Mouse (Mus musculus) heart, adult 9 months (tissue): ENCODE results near the gene Gm10837.

ENCODE experiments used
- DNase-seq, 2 experiments: peaks; one replicate each; pipeline ENCODE4 v3.0.0; 2022; ENCODE audit warnings: low spot score in 2 of 2

Gene Gm10837

GRCm38 (mm10) chr14:122479461-122480109 lies 10.8 kb upstream of the Gm10837 start:
- no peak for DNase-seq

GRCm38 (mm10) chr14:122480355-122480754 lies 10.0 kb upstream of the Gm10837 start:
- DNase-seq: no peak

- DNase-seq: no peak
Observed at GRCm38 (mm10) chr14:122481181-122481580, 9.2 kb upstream of the Gm10837 start.

- DNase-seq: no peak
Observed at GRCm38 (mm10) chr14:122482081-122483023, 8.0 kb upstream of the Gm10837 start.

- no peak for DNase-seq
Observed at GRCm38 (mm10) chr14:122483024-122483385, 7.4 kb upstream of the Gm10837 start.

GRCm38 (mm10) chr14:122483556-122484421 lies 6.6 kb upstream of the Gm10837 start:
- no peak for DNase-seq

- no peak for DNase-seq
Observed at GRCm38 (mm10) chr14:122484458-122484843, 5.9 kb upstream of the Gm10837 start.

- DNase-seq: no peak
Observed at GRCm38 (mm10) chr14:122484844-122485551, 5.4 kb upstream of the Gm10837 start.

- DNase-seq: no peak
Observed at GRCm38 (mm10) chr14:122485635-122486181, 4.7 kb upstream of the Gm10837 start.

- DNase-seq: no peak
Observed at GRCm38 (mm10) chr14:122486611-122487010, 3.8 kb upstream of the Gm10837 start.

GRCm38 (mm10) chr14:122487366-122487765 lies 3.0 kb upstream of the Gm10837 start:
- no peak for DNase-seq

GRCm38 (mm10) chr14:122489041-122489440 lies 1.3 kb upstream of the Gm10837 start:
- no peak for DNase-seq

- no peak for DNase-seq
Observed at GRCm38 (mm10) chr14:122489686-122490414, 536 bp upstream of the Gm10837 start.

- no peak for DNase-seq
Observed at GRCm38 (mm10) chr14:122491521-122491920, 1.1 kb downstream of the Gm10837 start.

- DNase-seq: no peak
Observed at GRCm38 (mm10) chr14:122492015-122492414, 1.6 kb downstream of the Gm10837 start.

- DNase-seq: no peak
Observed at GRCm38 (mm10) chr14:122509058-122509457, 18.7 kb downstream of the Gm10837 start.

- DNase-seq: no peak
Observed at GRCm38 (mm10) chr14:122511519-122511918, 21.1 kb downstream of the Gm10837 start.

- no peak for DNase-seq
Observed at GRCm38 (mm10) chr14:122513511-122514036, 23.2 kb downstream of the Gm10837 start.

GRCm38 (mm10) chr14:122528475-122528874 lies 38.1 kb downstream of the Gm10837 start:
- no peak for DNase-seq
